Mouse (Mus musculus) adipocyte (in vitro differentiated cells): ENCODE results near the gene Atl3.

Experiments
- DNase-seq: peaks from one replicate; pipeline ENCODE4 v3.0.0-alpha.2; 2016; ENCODE audit warnings: low spot score

The Atl3 gene

GRCm38 (mm10) chr19:7562601-7563129 is 68.8 kb downstream of the Atl3 start:
- DNase-seq = peak; percentile 51

- DNase-seq = no peak
Measured at GRCm38 (mm10) chr19:7563676-7564075, 69.8 kb downstream of the Atl3 start.

- DNase-seq = no peak
Measured at GRCm38 (mm10) chr19:7564457-7564856, 70.6 kb downstream of the Atl3 start.

GRCm38 (mm10) chr19:7566826-7567225 is 73.0 kb downstream of the Atl3 start:
- DNase-seq = no peak

GRCm38 (mm10) chr19:7568364-7568763 is 74.5 kb downstream of the Atl3 start:
- DNase-seq = no peak

GRCm38 (mm10) chr19:7569650-7570049 is 75.8 kb downstream of the Atl3 start:
- DNase-seq = no peak

- no peak for DNase-seq
Measured at GRCm38 (mm10) chr19:7576180-7576579, 82.3 kb downstream of the Atl3 start.

- DNase-seq = no peak
Measured at GRCm38 (mm10) chr19:7577710-7578109, 83.9 kb downstream of the Atl3 start.

GRCm38 (mm10) chr19:7581042-7581441 is 87.2 kb downstream of the Atl3 start:
- DNase-seq = no peak

- no peak for DNase-seq
Measured at GRCm38 (mm10) chr19:7583101-7583500, 89.3 kb downstream of the Atl3 start.

- no peak for DNase-seq
Measured at GRCm38 (mm10) chr19:7583599-7583998, 89.8 kb downstream of the Atl3 start.

- DNase-seq = no peak
Measured at GRCm38 (mm10) chr19:7585279-7585678, 91.4 kb downstream of the Atl3 start.

- DNase-seq = no peak
Measured at GRCm38 (mm10) chr19:7585764-7586163, 91.9 kb downstream of the Atl3 start.
